Mouse (Mus musculus) bone marrow, adult 2 months (tissue): Measurements from ENCODE around the gene Bmp7.

Source experiments
- CTCF ChIP-seq: fragments of 200-500 bp; IDR thresholded peaks from 2 replicates; pipeline ENCODE4 v1.5.1; 2011; ENCODE audit warnings: low read length, control low read depth; ENCODE audit not compliant: control insufficient read depth, insufficient read depth
- POLR2A ChIP-seq: fragments of 200-500 bp; IDR thresholded peaks from 2 replicates; pipeline ENCODE4 v1.6.1; 2011; ENCODE audit warnings: low read depth, mild to moderate bottlenecking, control low read depth, low read length, borderline replicate concordance; ENCODE audit not compliant: control insufficient read depth

- TF ChIP-seq CTCF (no peak), POLR2A (no peak)
Observed at GRCm38 (mm10) chr2:172979666-172980345, 39.7 kb upstream of the Bmp7 start.
